Mouse (Mus musculus) small intestine, adult 2 months (tissue): Measurements from ENCODE around the gene Reep1.

Source experiments
- CTCF ChIP-seq: fragments of 200-500 bp; IDR thresholded peaks from 2 replicates; pipeline ENCODE4 v1.5.1; 2012; ENCODE audit warnings: low read depth, mild to moderate bottlenecking, control low read depth, inconsistent platforms, low read length, moderate library complexity, mixed read lengths; ENCODE audit not compliant: insufficient replicate concordance, insufficient read length; ENCODE audit errors: extremely low read depth
- POLR2A ChIP-seq: fragments of 200-500 bp; IDR thresholded peaks from 2 replicates; pipeline ENCODE4 v1.6.1; 2012; ENCODE audit warnings: low read depth, mild to moderate bottlenecking, control low read depth, inconsistent platforms, low read length, moderate library complexity

DNA sequence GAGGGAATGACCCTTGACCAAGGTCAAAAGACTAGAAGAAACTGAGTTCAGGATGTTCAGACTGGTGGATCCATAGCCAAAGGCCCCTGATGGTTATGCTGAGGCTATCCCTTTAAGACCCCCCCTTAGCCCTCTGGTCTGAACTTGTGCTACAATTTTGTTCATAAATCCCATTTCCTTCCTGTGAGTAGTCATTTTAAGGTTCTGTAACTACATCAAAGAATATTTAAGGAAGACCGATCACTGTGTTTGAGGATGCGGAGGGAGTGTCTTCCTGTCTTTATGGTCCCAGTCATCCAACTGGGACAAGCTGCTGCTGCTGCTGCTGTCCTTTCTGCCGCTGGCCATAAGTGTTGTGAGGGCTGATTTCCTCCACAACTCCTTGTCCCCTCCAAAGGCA, 3.0 kb downstream of the Reep1 start:
- TF ChIP-seq CTCF (no peak), POLR2A (no peak)
